Mouse (Mus musculus) liver, adult (tissue): ENCODE results near the gene Plcb2.
A peak's percentile ranks its signal among the peaks of the same experiment; 100 is the strongest.

Source experiments
- GATA4 ChIP-seq: IDR thresholded peaks from 2 replicates; pipeline ENCODE4 v1.6.1; 2014; ENCODE audit warnings: mild to moderate bottlenecking, low read length; ENCODE audit not compliant: insufficient replicate concordance

Gene Plcb2

DNA sequence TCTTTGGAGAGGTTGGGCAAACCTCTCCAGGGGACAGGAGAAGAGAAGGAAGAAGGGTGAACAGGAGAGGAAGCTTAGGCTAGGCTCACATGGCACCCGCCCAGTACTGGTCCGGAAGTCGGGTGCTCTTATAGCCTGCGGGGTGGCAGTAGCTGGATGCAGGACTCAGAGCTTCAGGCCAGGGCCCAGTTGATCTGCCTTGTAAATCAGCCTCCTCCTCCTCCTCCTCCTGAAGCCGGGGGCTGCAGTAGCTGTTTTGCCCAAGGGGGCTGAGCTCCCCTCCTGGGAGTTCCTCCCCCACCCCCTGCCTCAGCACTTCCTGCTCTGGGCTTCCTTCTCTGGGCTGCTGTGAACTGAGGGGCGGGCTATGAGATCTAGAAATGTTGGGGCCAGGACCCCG lies at the start of gene Plcb2:
TSS of gene Plcb2 (minus strand) at position 102 of the 400 bp plus-strand sequence.
- no peak for TF ChIP-seq GATA4

DNA sequence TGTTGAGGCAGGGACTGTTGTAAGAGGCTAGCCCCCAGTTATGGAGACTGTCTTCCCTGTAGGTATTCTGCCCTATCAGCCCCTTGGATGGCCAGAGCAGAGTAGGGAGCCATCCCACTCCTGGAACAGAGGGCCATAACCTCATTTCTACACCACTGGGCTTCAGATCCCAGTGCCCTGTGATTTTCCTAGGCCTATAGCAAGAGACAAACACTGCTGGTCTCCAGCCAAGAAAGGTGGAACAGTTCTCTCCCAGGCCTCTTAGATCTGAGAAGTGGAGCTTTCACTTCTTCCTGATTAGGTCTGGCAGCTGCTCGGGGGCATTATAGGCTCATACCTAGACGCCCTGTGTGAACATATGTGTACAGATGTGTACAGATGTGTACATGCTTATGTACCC lies 48.1 kb upstream of the Plcb2 start:
- no peak for TF ChIP-seq GATA4

DNA sequence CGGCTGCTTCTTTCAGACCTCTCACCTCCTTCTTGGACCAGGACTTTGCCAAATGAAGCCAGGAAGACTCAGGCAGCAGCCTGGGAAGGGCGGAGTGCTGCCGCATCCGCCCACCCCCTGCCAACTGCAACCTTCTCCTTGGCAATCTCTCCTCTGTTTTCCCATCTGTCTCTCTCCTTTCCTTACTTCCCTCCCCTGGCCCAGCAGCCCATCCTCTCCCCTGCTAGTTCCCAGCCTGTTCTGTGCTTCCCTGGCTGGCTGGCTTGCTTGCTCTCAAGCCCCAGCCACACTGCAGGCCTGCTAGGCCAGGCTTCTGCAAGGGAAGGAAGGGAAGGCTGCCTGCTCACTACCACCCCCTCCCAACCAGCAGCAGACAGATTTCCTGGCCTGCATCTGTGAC lies 47.6 kb upstream of the Plcb2 start:
- no peak for TF ChIP-seq GATA4

DNA sequence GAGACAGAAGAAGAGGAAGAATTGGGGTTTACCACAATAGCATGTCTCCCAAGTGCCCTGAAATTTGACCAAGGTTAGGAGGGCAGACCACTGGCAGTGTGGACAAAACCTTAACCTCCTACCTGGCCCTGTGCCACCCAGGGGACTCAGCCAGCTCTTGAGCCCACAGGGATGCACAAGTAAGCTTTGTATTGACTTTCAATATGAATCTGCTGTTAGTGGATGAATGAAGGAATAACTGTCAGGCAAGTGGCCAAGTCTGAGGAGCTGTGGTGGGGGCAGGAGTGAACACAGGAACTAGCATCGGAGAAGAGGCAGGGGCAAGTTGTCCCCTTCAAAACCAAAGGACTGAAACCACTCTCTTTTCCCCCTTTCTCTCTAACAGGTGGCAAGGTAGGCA lies 47.2 kb upstream of the Plcb2 start:
- TF ChIP-seq GATA4, result no peak

DNA sequence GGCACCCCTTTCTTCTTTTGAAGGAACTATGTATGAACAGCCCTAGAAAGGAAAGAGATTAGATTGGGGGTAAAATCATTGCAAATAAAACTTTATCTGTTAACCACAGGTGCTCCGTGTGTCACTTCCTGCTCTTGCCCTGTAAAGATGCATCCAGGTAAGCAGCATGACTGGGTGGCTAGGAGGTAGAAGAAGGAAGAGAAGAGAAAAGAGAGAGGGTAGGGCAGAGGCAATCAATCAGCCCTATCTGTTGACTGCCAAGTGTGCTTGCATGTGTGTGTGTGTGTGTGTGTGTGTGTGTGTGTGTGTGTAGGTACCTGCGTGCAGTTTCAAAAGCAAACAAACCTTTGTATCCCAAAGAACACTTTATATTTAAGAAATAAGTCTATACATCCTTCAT lies 46.3 kb upstream of the Plcb2 start:
- TF ChIP-seq GATA4, result no peak

DNA sequence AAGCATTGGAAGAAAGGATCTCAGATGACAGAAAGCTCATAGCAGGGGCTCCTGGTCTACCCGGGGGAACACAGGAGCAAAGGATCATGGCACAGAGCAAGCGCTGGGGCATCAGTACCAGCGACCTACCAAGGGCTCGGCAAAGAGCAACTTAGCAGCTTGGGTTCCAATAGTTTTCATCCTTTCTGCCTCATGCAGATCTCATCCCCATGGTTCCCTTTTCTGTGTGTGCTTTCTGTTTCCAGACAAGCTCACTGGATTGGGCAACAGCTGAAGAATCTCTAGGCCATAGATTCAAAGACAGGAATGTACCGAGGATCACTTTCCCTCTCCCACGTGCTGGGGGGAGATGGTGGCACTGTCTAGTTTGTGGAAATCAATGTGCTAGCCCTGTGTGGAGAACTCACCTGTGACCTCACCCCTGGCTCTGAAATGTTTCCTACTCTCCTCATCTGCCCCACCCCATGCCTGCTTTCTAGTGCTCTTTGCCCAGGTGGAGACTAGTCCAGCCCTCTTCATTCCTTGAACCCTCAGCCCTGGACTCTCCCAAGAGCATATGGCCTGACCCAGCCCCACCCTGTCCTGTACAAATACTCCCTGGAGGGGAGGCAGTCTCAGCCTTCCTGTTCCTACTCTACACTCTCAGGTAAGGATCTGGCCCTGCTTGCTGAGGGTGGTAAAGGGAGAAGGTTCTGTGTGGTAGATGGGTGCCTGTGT lies 44.1 kb upstream of the Plcb2 start, which contains the start of gene Phgr1:
TSS of gene Phgr1 (plus strand) at position 612 of the 717 bp plus-strand sequence.
- TF ChIP-seq GATA4, result no peak

DNA sequence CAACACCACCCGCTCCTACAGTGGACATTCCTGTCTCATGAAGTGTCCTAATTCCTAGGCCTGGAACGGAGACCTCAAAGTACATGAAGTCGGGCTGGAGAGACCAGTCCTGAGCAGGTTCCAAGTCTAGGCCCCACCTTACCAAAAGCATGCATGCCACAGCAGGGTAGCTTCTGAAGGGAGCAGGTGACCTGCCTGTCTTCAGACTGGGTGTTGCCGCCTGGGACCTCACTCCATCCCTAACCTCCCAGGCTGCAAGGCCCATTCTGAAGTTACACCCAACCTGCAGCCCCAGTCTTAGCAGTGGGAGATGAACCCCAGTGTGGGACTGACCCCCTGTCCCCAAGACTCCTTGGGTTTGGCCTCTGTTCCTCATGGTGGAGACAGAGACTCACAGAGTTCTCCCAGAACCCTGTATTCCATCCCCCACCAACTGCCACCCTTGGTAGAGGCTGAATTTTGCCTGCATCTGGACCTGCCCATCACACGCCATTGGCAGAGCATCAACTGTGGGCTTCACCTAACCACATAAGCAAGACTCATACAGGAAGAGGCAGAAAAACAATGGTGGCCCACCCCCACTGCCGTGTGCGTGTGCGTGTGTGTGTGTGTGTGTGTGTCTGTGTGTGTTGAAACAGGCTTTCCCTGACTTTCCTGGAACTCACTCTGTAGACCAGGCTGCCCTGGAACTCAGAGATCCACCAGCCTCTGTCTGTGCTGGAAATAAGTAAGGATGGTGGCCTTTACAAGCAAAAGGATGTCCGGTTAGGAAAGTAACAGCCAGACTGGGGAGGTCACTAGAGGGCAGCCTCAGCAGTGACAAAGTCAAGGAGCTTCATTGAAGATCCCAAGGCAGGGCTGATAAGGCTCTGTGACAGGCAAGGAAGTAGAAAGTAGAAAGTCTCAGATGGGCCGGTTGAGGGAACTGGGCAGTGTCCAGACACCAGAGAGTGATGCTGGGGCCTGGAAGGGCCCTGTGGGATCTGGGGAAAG lies 38.1 kb upstream of the Plcb2 start:
- peak; percentile 73; the same call in 1 of the 2 replicates for TF ChIP-seq GATA4

DNA sequence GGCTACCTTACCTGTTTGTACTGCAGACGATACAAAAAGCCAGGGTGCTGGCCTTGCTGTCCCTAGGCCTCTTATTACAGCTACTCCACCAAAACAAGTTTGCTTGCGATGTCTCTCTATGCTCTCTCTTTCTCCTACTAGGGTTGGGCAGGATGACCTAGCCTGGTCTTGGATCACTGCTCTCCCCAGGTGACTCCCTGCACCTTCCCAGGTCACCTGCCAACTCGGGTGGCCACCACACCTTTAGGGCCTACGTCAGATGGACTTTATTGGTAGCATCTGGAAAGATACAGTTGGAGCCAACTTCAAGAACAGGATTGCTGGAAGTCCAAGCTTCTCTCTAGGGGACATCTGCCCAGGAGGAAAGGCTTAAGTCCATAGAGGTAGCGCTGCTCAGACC lies 36.6 kb upstream of the Plcb2 start:
- no peak for TF ChIP-seq GATA4

DNA sequence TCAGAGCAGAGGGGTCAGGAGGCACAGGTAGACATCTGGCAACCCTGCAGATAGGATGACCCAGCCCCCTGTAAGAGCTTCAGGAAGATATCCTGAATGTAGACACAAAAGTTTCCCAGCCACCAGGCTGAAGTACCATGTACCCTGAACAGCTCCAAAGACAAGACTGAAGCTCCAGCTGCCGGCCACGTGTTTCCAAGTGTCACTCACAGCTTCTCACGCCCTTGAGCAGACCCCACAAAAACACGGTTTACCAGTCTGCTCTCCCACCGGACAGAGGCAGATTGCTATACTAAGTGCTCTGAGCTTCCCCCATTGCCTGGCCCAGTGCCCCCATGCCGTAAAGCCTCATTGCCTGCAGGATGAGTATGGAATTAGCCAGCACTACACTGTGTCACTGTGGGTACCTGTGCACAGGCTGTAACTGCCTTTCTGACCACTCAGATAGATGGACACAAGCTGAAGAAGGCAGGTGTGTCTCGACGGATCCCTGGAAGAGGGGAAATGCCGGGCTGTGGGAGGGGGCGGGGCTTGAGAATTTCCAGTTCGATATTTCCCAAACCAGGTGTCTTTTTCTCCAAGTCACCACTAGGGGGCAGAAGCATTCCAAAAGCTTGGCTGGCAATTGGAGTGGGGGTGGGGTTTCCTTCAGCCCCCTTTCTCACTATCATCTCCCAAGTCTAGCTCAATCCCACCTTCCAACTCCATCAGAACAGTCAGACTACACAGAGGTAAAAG lies 36.0 kb upstream of the Plcb2 start:
- TF ChIP-seq GATA4, result no peak

DNA sequence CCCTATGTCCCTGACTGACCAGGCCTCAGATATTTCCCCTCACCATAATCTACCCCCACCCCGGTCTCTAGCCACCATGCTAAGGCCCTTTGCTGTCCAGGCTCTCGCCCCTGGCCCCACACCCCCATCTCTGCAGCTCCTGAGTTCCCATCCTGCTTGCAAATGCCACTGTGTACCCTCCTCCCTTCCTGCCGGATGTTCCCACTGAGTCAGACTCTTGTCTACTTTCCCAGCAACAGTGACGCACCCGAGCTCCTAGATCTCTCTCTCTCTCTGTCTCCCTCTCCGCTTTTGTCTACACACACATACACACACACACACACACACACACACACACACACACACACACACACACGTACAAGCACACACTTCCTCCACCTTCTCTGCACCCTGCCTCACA lies 35.2 kb upstream of the Plcb2 start:
- peak; percentile 67; the same call in 1 of the 2 replicates for TF ChIP-seq GATA4

DNA sequence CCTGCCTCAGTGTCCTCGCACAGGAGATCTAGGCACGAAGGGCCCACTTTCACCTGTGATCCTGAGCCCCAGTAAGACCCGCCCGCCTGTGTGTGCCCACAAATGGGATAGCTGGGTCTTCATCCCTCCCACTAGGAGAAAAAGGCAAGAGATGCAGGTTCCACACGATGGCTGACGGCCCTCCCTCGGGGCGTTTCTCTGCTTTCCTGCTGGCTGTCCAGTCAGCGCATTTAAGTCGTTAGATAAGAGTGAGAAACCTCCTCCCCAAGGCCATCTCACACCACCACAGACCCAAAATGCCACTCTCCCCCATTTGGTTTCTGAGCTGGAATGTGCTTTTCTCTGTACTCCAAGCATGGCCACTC lies 34.5 kb upstream of the Plcb2 start:
- TF ChIP-seq GATA4, result no peak; the same call in 1 of the 2 replicates

DNA sequence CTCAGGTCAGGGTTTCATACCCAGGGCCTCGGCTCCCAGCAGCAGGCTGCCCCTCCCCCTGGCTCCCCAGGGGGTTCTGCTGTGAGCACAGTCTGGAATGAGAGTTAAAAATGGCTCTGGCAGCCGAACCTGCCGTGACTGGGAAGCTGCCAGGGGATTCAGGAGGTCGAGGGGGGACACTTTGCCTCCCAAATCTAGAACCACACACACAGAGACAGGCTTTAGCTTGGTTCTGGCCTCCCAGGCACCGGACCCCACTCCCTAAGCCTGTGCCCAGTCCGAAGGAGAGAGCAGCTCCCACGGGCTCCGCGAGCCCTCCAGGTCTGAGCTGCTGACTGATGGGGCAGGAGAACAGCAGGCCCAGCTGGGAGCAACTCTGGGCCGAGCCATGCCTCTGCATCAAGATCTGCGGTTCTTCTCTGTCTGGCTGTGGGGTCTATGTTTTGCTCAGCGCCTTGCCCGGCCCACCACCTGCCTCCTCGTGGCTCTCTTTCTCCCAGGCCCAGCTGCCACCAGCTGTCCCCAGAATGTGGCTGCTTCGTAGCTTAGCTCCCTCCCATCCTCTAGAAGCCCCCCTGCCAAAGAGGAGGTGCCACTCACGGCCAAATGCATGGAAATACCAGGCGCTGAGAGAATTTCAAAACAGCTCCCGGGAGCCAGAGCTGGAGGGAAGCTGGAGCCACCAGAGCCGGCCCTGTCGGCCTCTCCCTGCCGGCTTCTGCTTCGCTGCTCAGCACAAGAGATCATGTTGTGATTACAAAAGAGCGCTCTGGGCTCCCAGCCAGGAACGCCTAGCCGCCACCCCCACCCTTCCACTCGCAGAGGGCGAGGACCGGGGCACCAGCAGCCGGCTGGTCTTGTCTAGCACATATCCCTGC lies 33.9 kb upstream of the Plcb2 start, which contains the start of gene Ccdc9b:
TSS of gene Ccdc9b (minus strand) at position 756 of the 878 bp plus-strand sequence.
- TF ChIP-seq GATA4, result no peak

DNA sequence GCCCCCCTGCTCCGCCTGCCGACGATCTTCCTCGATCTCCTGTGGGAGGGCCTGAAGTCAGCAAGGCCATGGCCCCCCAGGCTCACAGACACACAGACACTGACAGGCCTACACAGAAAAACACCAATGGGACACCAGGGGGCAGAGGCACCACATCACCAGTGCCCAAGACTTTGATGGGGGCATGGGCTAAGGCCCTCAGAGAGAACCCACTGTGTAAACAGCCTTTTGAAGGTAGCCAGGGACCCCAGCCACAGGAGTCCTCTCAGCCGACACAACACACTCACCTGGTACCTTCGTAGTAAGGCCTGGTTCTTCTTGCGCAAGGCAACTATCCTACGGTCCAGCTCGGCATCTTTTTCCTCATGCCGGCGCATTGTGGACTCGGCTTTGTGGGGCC lies 33.1 kb upstream of the Plcb2 start:
- no peak for TF ChIP-seq GATA4

DNA sequence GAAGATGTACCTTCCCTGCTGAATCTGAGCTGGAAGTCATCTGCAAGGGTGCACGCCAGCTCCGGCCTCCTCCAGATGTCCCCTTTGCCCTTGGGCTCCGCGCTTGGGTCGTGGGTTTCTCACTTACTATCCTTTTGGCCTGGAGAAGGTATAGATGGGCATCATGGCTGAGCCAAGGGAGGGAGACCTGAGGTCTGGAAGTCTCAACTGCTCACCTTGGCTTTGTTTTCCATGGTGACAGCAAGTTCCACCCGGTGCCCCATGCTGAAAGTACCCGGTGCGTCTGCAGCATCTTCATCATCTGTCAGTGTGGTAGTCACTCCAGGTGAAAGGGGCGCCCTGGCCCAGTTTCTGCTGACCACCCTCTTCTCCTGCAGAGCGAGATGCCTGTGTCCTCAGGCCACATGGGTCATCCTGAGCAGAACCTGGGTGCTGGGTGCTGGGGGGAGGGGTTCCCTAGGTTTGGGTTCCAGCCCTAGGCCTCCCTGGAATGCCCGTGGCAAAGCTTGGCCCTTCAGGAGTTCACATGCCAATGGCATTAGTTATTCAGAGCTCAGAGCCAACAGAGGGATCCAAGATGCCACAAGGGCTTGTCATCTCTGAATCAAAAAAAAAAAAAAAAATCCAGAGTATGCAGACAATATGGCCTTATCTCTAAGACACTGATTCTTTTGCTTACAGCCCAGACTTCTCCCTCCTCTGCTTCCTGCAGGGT lies 32.2 kb upstream of the Plcb2 start:
- TF ChIP-seq GATA4, result no peak

DNA sequence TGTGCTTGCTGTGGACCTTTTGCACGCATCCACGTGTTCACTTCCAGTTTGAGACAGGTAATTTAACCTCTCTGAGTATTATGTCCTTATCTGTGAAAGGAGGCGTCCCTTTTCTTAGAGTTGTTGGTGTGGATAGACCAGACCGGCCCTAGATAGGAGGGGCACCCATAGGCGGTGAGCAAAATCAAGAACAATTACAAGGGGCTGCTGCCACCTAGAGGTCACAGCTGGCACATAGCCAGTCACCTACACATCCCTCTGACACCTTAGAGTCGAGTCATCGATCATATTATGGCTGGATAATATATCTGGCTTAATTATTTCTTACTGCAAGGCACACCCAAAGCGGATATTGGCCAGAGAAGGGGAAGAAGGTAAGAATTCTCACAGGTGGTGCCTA lies 31.6 kb upstream of the Plcb2 start:
- no peak for TF ChIP-seq GATA4
